Mouse (Mus musculus) stomach, adult 2 months (tissue): ENCODE results near the gene 1700028P14Rik. TPM values are rescaled to one million over a fixed set of nuclear protein-coding genes. Genes with fewer than 3 reads are reported as not detected.

ENCODE experiments used
- polyA plus RNA-seq: library from polyadenylated mRNA; depleted of rRNA; stranded (reverse); fragments of >200 nt; gene quantifications from 2 replicates; pipeline ENCODE4 v1.2.3, GENCODE M21; 2012; rRNA removed

Gene 1700028P14Rik
- not detected in 2 replicates for polyA plus RNA-seq

DNA sequence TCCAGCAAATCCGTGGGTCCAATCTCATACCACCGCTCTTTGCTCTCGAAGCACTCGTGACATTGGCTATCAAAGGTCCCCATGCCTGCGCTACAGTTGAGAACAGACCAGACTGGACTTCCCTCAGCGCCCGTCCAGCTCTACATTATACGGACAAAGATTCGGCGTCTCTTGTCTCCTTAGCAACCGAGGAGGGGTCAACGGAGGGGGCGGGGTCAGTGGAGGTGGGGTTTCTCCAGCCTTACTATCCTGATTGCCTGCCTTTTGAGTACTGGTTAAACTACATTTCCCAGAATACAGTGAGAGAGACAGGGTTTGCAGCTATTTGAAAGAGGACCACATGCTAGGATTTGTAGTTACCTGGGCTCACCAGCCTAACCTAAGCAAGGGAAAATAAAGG, at the start of gene 1700028P14Rik:
1700028P14Rik (minus strand) TSS at position 169 of the 400 bp plus-strand sequence.

DNA sequence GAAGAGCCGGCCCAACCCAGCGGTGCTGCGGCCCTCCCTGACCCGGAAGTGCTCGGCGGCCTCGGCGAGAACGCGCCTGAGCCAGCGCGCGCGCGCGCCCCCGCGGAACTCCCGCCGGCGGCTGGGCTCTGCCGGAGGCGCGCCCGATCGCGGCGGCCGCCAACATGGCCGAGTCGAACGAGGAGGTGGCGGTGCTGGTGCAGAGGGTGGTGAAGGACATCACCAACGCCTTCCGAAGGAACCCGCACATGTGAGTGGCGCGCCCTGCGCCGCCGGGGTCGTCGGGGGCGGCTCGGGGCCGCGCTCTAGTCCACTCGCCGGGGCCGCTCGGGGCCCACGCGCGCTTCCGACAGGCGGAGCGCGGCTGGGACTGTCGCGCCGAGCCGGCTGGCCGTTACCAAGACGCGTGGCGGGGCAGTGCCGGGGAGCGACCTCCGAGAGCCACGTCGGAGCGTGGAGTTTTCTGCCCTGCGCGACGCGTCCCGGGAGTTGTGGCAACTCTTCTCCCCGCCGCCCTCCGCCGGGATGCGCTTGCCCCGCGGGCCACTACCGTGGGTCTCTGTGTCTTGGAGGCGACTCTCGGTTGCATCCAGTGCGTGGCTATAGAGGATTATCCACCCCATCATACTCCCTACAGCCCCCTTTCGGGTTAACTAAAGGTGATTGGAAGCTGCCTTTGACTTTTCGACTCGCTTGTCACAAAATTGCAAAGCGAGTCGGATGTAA, 34.8 kb upstream of the 1700028P14Rik start, which contains the start of gene Ptar1:
Ptar1 (plus strand) TSS at position 134 of the 726 bp plus-strand sequence.

Other genes with a start within 250 kb of the 1700028P14Rik start
- gene Mamdc2, start 204.4 kb downstream of the 1700028P14Rik start, polyA plus RNA-seq = 3.6 and 6.0 TPM in 2 replicates
- gene Ptar1, start 34.6 kb upstream of the 1700028P14Rik start, polyA plus RNA-seq = 0.25 and 0.51 TPM in 2 replicates
- 1.3 TPM in 2 replicates for gene Apba1, start 106.1 kb upstream of the 1700028P14Rik start, polyA plus RNA-seq